Comparison of ENCODE assay signal across 17 mouse cellular contexts in the genomic region with DNA sequence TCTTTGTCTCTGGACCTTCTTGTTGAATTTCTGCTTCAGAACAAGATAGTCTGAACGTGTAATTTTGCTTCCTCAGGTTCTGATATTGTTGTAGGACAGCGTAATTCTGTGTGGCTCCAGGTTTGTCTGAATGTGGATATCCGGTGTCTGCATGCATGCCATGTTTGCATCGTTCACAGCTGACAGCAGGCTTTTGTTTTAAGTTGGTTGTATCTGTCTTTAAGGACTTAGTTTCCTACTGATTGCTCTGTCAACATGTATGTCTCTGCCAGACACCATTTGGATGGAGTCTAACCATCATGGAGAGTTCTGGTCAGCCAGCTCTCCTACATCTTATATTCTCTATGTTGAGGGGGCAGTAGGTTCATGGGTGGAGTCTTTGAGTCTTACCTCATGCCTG. TPM values are rescaled to one million over a fixed set of nuclear protein-coding genes. Genes with fewer than 3 reads are reported as not detected.
DNase-seq lines count a peak whose midpoint lies in the region; ATAC-seq lines count a peak whose summit lies in the region.
"Had no signal": no experiment of that assay in that cellular context is flagged by ENCODE, and none has a peak within 500 bp of the region (broad histone marks: within the 10 kb centered on the region; RNA-seq: fewer than 3 reads in every experiment).

No protein-coding gene starts in this region.

- H3K9me3 ChIP-seq in heart, embryonic 15.5 days (replicated peaks) = no peaks in the 10 kb centered on the region
- H3K9me3 ChIP-seq in midbrain, embryonic 11.5 days (ENCODE audit: control insufficient read depth, low read length) = no peaks in the 10 kb centered on the region
- H3K9me3 ChIP-seq in midbrain, embryonic 13.5 days = no peaks in the 10 kb centered on the region
- H3K9me3 ChIP-seq in limb, embryonic 11.5 days (ENCODE audit: control insufficient read depth, low read length) = no peaks in the 10 kb centered on the region
- H3K9me3 ChIP-seq: hindbrain, embryonic 12.5 days; liver, embryonic 12.5 days; neural tube, embryonic 12.5 days had no signal

- H3K4me3 ChIP-seq in heart, embryonic 15.5 days = no peak overlapping the region
- no peak overlapping the region for H3K4me3 ChIP-seq in midbrain, embryonic 11.5 days (ENCODE audit: low read depth, low read length)
- H3K4me3 ChIP-seq in midbrain, embryonic 13.5 days (replicated peaks) = no peak overlapping the region
- H3K4me3 ChIP-seq in limb, embryonic 11.5 days (ENCODE audit: low read depth, low read length) = peak overlapping the region; percentile 54; the same call in 1 of the 2 replicates
- H3K4me3 ChIP-seq: hindbrain, embryonic 12.5 days; layer of hippocampus, adult 2 months; liver, embryonic 12.5 days; neural tube, embryonic 12.5 days had no signal

- no peak overlapping the region for H3K27ac ChIP-seq in heart, embryonic 15.5 days
- no peak overlapping the region for H3K27ac ChIP-seq in midbrain, embryonic 11.5 days (ENCODE audit: low read depth, low read length)
- no peak overlapping the region for H3K27ac ChIP-seq in midbrain, embryonic 13.5 days
- no peak overlapping the region for H3K27ac ChIP-seq in limb, embryonic 11.5 days (replicated peaks; ENCODE audit: low read depth, low read length)
- H3K27ac ChIP-seq: hindbrain, embryonic 12.5 days; layer of hippocampus, adult 2 months; liver, embryonic 12.5 days; neural tube, embryonic 12.5 days had no signal

- no peak overlapping the region for H3K9ac ChIP-seq in heart, embryonic 15.5 days
- no peak overlapping the region for H3K9ac ChIP-seq in midbrain, embryonic 11.5 days (ENCODE audit: low read length)
- no peak overlapping the region for H3K9ac ChIP-seq in midbrain, embryonic 13.5 days (replicated peaks)
- H3K9ac ChIP-seq in limb, embryonic 11.5 days (ENCODE audit: low read length) = no peak overlapping the region
- H3K9ac ChIP-seq: hindbrain, embryonic 12.5 days; liver, embryonic 12.5 days; neural tube, embryonic 12.5 days had no signal

- no peaks in the 10 kb centered on the region for H3K36me3 ChIP-seq in heart, embryonic 15.5 days
- no peaks in the 10 kb centered on the region for H3K36me3 ChIP-seq in midbrain, embryonic 11.5 days (ENCODE audit: control insufficient read depth, insufficient read depth, low read length)
- no peaks in the 10 kb centered on the region for H3K36me3 ChIP-seq in midbrain, embryonic 13.5 days
- H3K36me3 ChIP-seq in limb, embryonic 11.5 days (ENCODE audit: control insufficient read depth, insufficient read depth, low read length) = no peaks in the 10 kb centered on the region
- H3K36me3 ChIP-seq: hindbrain, embryonic 12.5 days; liver, embryonic 12.5 days; neural tube, embryonic 12.5 days had no signal

- DNase-seq in heart, postnatal 25 days (ENCODE audit: low spot score) = no peak
- peak; percentile 88 for DNase-seq in midbrain, embryonic 11.5 days (ENCODE audit: low spot score, missing footprints)
- no peak for DNase-seq in limb, embryonic 11.5 days (ENCODE audit: low spot score)
- no peak for DNase-seq in cerebellum, postnatal 36 days
- DNase-seq in frontal cortex, postnatal 25 days (ENCODE audit: low spot score in 2 of 2) = no peak
- DNase-seq: B cell, adult 2 months; kidney, adult 2 months; thymus, postnatal 36 days had no signal

- intact Hi-C loops in heart, postnatal 25 days (cut with DNase I) = loop anchor here (10.0 kb wide), 1 partner anchor 324 kb away; no protein-coding TSS in a partner anchor

- H3K4me1 ChIP-seq in heart, embryonic 15.5 days (replicated peaks) = peaks cover 34% of the 10 kb centered on the region
- peaks cover 4% of the 10 kb centered on the region; the same call in 1 of the 2 replicates for H3K4me1 ChIP-seq in midbrain, embryonic 11.5 days (ENCODE audit: control insufficient read depth, insufficient read depth, low read length)
- H3K4me1 ChIP-seq in midbrain, embryonic 13.5 days (replicated peaks) = peaks cover 32% of the 10 kb centered on the region
- H3K4me1 ChIP-seq in limb, embryonic 11.5 days (ENCODE audit: control insufficient read depth, insufficient read depth, low read length) = peaks cover 18% of the 10 kb centered on the region
- H3K4me1 ChIP-seq: liver, embryonic 12.5 days had no signal

- no peak for ATAC-seq in heart, embryonic 15.5 days (replicated peaks; ENCODE audit: insufficient number of reproducible peaks, insufficient read depth, low FRiP score, low read depth)
- ATAC-seq in midbrain, embryonic 11.5 days (ENCODE audit: low FRiP score) = no peak
- ATAC-seq in midbrain, embryonic 13.5 days = no peak
- no peak for ATAC-seq in limb, embryonic 11.5 days (ENCODE audit: insufficient number of reproducible peaks, low FRiP score, low TSS enrichment, low read depth)
- ATAC-seq: forebrain, embryonic 14.5 days; liver, embryonic 12.5 days; Patski had no signal

- 33% methylated on average over 4 of the region's 4 CpGs for WGBS in heart, embryonic 15.5 days
- 9% methylated on average over 4 of the region's 4 CpGs for WGBS in midbrain, embryonic 11.5 days
- 7% methylated on average over 4 of the region's 4 CpGs for WGBS in midbrain, embryonic 13.5 days
- WGBS in limb, embryonic 11.5 days = 27% methylated on average over 4 of the region's 4 CpGs

- peak overlapping the region; percentile 67; the same call in 1 of the 2 replicates for H3K4me2 ChIP-seq in heart, embryonic 15.5 days
- H3K4me2 ChIP-seq in midbrain, embryonic 11.5 days = no peak overlapping the region
- no peak overlapping the region for H3K4me2 ChIP-seq in midbrain, embryonic 13.5 days (replicated peaks)
- peak overlapping the region; percentile 78; the same call in 1 of the 2 replicates for H3K4me2 ChIP-seq in limb, embryonic 11.5 days (ENCODE audit: low read depth, severe bottlenecking)
- H3K4me2 ChIP-seq: liver, embryonic 12.5 days; neural tube, embryonic 12.5 days had no signal

- H3K27me3 ChIP-seq in heart, embryonic 15.5 days = peaks cover 93% of the 10 kb centered on the region
- H3K27me3 ChIP-seq in midbrain, embryonic 11.5 days (ENCODE audit: control insufficient read depth, insufficient read depth, low read length) = peaks cover 98% of the 10 kb centered on the region
- peaks cover 100% of the 10 kb centered on the region for H3K27me3 ChIP-seq in midbrain, embryonic 13.5 days
- peaks cover 50% of the 10 kb centered on the region for H3K27me3 ChIP-seq in limb, embryonic 11.5 days (ENCODE audit: control insufficient read depth, insufficient read depth, low read length)
- H3K27me3 ChIP-seq: Patski had no signal

RNA-seq across cellular contexts. Expression of a gene that starts 8.7 kb away (rescaled TPM):
- 16.6 and 25.5 TPM in 2 replicates for polyA plus RNA-seq in heart, embryonic 15.5 days (2015; fragmentation: Nextera tagmentation; extraction: Ambion mirVana)
- 1 to 10 TPM; 3.0 to 5.6 TPM for total RNA-seq in heart, postnatal 25 days (2021)
- polyA plus RNA-seq in midbrain, embryonic 11.5 days (2014; fragmentation: Nextera tagmentation; extraction: Ambion mirVana) = 15.6 and 16.5 TPM in 2 replicates
- 7.8 and 9.2 TPM in 2 replicates for polyA plus RNA-seq in midbrain, embryonic 13.5 days (2015; fragmentation: Nextera tagmentation; extraction: Ambion mirVana)
- polyA plus RNA-seq in limb, embryonic 11.5 days (2014; fragmentation: Nextera tagmentation; extraction: Ambion mirVana) = 62.8 and 81.9 TPM in 2 replicates
- total RNA-seq: megakaryocyte, adult 5-6 weeks had no signal

Comparison
In these comparisons a context has a peak if more than half of its experiments do, and no peak if none do; other contexts are left out.
1. H3K4me2 ChIP-seq: peak in heart, embryonic 15.5 days (single experiment) and limb, embryonic 11.5 days (single experiment); none in midbrain, embryonic 11.5 days (single experiment) and midbrain, embryonic 13.5 days (single experiment).